Mouse (Mus musculus) naive thymus-derived CD4-positive, alpha-beta T cell, adult 2 months (primary cell): ENCODE measurements around the gene Gck.
"Not testable (repeated sequence)": the region's sequence is repeated elsewhere in the genome, so short reads cannot be mapped to it uniquely, and the experiment has no call there.

ENCODE experiments used
- DNase-seq: peaks from one replicate; pipeline ENCODE4 v3.0.0-alpha.2; 2011; ENCODE audit warnings: low read depth

Gck gene

GRCm38 (mm10) chr11:5908642-5909041 lies 41.2 kb downstream of the Gck start:
- DNase-seq = no peak

GRCm38 (mm10) chr11:5907096-5907495 lies 42.8 kb downstream of the Gck start:
- no peak for DNase-seq

GRCm38 (mm10) chr11:5905778-5906518 lies 43.9 kb downstream of the Gck start:
- no peak for DNase-seq

GRCm38 (mm10) chr11:5904871-5905270 lies 45.0 kb downstream of the Gck start:
- no peak for DNase-seq

- no peak for DNase-seq
Observed at GRCm38 (mm10) chr11:5904357-5904756, 45.5 kb downstream of the Gck start.

- no peak for DNase-seq
Observed at GRCm38 (mm10) chr11:5903844-5904243, 46.0 kb downstream of the Gck start.

- no peak for DNase-seq
Observed at GRCm38 (mm10) chr11:5902390-5902789, 47.5 kb downstream of the Gck start.

GRCm38 (mm10) chr11:5901950-5902349 lies 47.9 kb downstream of the Gck start:
- no peak for DNase-seq

GRCm38 (mm10) chr11:5901320-5901719 lies 48.6 kb downstream of the Gck start:
- no peak for DNase-seq

GRCm38 (mm10) chr11:5899286-5899685 lies 50.6 kb downstream of the Gck start:
- DNase-seq = no peak

GRCm38 (mm10) chr11:5898531-5898930 lies 51.4 kb downstream of the Gck start, which contains the start of gene Myl7:
Myl7 (minus strand) TSS chr11:5898782.
- DNase-seq = no peak

- DNase-seq = no peak
Observed at GRCm38 (mm10) chr11:5897839-5898238, 52.0 kb downstream of the Gck start.

- DNase-seq = no peak
Observed at GRCm38 (mm10) chr11:5897230-5897629, 52.7 kb downstream of the Gck start.

- DNase-seq = no peak
Observed at GRCm38 (mm10) chr11:5893807-5894206, 56.1 kb downstream of the Gck start.

- DNase-seq = no peak
Observed at GRCm38 (mm10) chr11:5892810-5893368, 57.0 kb downstream of the Gck start.

- no peak for DNase-seq
Observed at GRCm38 (mm10) chr11:5892151-5892591, 57.7 kb downstream of the Gck start.

- DNase-seq = not testable (repeated sequence)
Observed at GRCm38 (mm10) chr11:5888563-5888962, 61.3 kb downstream of the Gck start.

GRCm38 (mm10) chr11:5887250-5887649 lies 62.6 kb downstream of the Gck start:
- no peak for DNase-seq

GRCm38 (mm10) chr11:5886187-5886586 lies 63.7 kb downstream of the Gck start:
- peak; percentile 79 for DNase-seq

GRCm38 (mm10) chr11:5882518-5882917 lies 67.4 kb downstream of the Gck start:
- no peak for DNase-seq

- peak; percentile 60 for DNase-seq
Observed at GRCm38 (mm10) chr11:5879905-5880304, 70.0 kb downstream of the Gck start.

GRCm38 (mm10) chr11:5878661-5879060 lies 71.2 kb downstream of the Gck start:
- no peak for DNase-seq

GRCm38 (mm10) chr11:5877921-5878526 lies 71.9 kb downstream of the Gck start, which contains the start of gene Pold2:
Pold2 (minus strand) TSS chr11:5878292.
- peak; percentile 98 for DNase-seq
